Mouse (Mus musculus) gastrocnemius, postnatal 25 days (tissue): ENCODE measurements at regions not wholly inside any gene's neighbourhood (a gene's known extent, or its start where the extent isn't known, plus 50 kb on each side); places are given as distances from the start of the nearest gene placed in this dataset.

Experiments
- DNase-seq: peaks from one replicate; pipeline ENCODE4 v3.0.0; 2022

DNA sequence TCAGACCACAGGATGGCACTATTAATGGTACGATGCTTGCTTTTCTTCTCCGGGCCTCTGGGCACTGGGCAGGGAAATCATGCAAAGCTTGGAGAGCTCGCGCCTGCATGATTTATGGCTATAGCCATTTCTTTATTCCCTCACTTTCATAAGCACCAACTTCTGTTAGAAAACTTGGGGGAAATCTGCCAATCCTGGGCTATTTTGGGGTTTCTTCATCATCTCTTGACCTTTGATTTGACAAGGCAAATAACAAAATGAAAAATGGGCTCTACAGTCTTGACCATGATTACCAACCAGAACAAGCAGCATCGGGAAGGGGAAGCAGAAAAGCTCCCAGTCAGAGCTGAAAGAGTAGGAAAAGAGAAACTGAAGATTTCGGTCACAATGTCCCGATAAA, 57.1 kb upstream of the Fbxl4 start:
- no peak for DNase-seq

- DNase-seq, result no peak
These were observed 56.0 kb upstream of the Fbxl4 start for GRCm38 (mm10) chr4:22301148-22301942.

DNA sequence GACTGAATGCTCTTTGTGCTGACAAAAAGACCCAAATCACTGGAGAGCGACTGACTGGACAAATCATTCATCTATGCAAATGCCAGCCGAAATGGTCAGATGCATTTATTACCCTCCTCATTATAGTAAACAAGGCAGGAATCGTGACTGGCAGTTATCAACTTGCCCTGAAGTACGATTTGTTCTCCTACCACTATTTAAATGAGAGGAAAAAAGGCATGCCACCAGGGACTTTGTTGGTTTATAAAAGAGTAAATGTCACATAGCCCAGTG, 55.5 kb upstream of the Fbxl4 start:
- DNase-seq, result no peak

DNA sequence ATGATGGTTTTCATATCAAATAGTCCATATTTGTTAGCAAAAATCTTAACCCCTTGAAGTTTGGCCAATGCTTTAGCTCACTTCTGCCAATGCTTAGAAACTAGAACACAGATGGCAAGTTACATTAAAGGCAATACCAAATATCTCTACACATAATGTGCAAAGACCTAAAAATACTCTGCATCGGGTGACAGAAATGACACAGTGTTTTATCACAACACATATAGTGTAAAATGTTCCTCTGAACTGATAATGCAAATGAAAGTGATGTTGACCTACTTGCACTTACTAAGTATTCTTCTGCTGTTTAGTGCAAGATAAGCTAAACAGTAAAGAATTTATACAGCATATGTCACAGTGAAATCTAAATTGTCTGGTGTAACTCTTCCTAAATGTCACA, 55.1 kb upstream of the Fbxl4 start:
- DNase-seq, result no peak
